Mouse (Mus musculus) liver, postnatal 0 days (tissue): ENCODE data around the gene Rad51.

Experiments
- CTCF ChIP-seq: sonication (generic); IDR thresholded peaks from 2 replicates; pipeline ENCODE4 v1.5.1; 2016; ENCODE audit warnings: antibody characterized with exemption, low read depth
- EP300 ChIP-seq: IDR thresholded peaks from 2 replicates; pipeline ENCODE4 v1.6.1; 2016; ENCODE audit warnings: antibody characterized with exemption, low read depth, mild to moderate bottlenecking

DNA sequence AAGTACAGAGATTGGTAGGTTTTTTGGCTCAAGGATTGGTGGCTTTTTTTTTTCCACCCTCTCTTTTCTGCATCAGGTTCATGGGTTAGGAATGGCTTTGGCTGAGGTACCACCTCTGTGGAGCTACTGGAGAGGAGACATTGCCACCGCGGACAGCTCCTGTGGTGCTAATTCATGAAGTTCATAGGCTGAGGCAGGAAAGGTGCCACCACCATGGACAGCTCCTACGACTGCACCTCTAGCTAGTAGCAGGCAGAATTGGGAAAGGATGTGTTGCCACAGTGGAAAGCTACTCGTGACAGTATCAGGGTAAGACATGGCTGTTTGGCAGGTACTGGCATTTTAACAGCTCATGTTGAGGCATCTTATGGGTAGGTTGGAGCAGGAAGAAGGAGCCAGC lies 4.0 kb upstream of the Rad51 start:
- no peak for TF ChIP-seq CTCF
- no peak for TF ChIP-seq EP300
